Mouse (Mus musculus) midbrain, embryonic 16.5 days (tissue): ENCODE measurements around the gene Opn4. TPM values are rescaled to one million over a fixed set of nuclear protein-coding genes. Genes with fewer than 3 reads are reported as not detected.

Experiments
- ATAC-seq: fragments of 200-750 bp; cut with Nextera tagmentation; 2 replicates; pipeline ENCODE4 v1.8.0; 2017; ENCODE audit warnings: moderate TSS enrichment
- H3K27ac ChIP-seq: fragments of 300-500 bp; sonication (generic); 2 replicates; pipeline ENCODE4 v1.5.1; 2014; ENCODE audit warnings: mild to moderate bottlenecking, low read length, mixed read lengths
- H3K27me3 ChIP-seq: fragments of 300-500 bp; sonication (generic); 2 replicates; pipeline ENCODE4 v1.6.1; 2014; ENCODE audit warnings: low read depth, low read length, mixed read lengths; ENCODE audit not compliant: control insufficient read depth, insufficient read depth
- H3K36me3 ChIP-seq: fragments of 300-500 bp; sonication (generic); 2 replicates; pipeline ENCODE4 v1.6.1; 2014; ENCODE audit warnings: mild to moderate bottlenecking, low read length, moderate library complexity, mixed read lengths; ENCODE audit not compliant: control insufficient read depth, insufficient read depth
- H3K4me1 ChIP-seq: fragments of 300-500 bp; sonication (generic); 2 replicates; pipeline ENCODE4 v1.6.1; 2014; ENCODE audit warnings: mild to moderate bottlenecking, low read length, mixed read lengths; ENCODE audit not compliant: control insufficient read depth, insufficient read depth
- H3K4me2 ChIP-seq: fragments of 300-500 bp; sonication (generic); 2 replicates; pipeline ENCODE4 v1.6.1; 2014; ENCODE audit warnings: mild to moderate bottlenecking, low read length, mixed read lengths
- H3K4me3 ChIP-seq: fragments of 300-500 bp; sonication (generic); 2 replicates; pipeline ENCODE4 v1.5.1; 2014; ENCODE audit warnings: low read depth, mild to moderate bottlenecking, low read length, moderate library complexity, mixed read lengths
- H3K9ac ChIP-seq: fragments of 300-500 bp; sonication (generic); 2 replicates; pipeline ENCODE4 v1.6.1; 2014; ENCODE audit warnings: low read depth, low read length, mixed read lengths
- H3K9me3 ChIP-seq: fragments of 300-500 bp; sonication (generic); replicated peaks from 2 replicates; pipeline ENCODE4 v1.6.1; 2014; ENCODE audit warnings: mild to moderate bottlenecking, low read length, mixed read lengths; ENCODE audit not compliant: control insufficient read depth, poor library complexity, severe bottlenecking
- WGBS: fragments of 180-500 bp; shearing (Covaris S2); extraction: QIAGEN DNeasy Blood & Tissue Kit; methylation state at CpG from one replicate; pipeline ENCODE4 v1.1.7; 2014; 5-methylcytosine and 5-hydroxymethylcytosine counted together
- polyA plus RNA-seq: library from polyadenylated mRNA; unstranded; fragments of >200 nt; fragmentation: Nextera tagmentation; extraction: Ambion mirVana; gene quantifications from 2 replicates; pipeline ENCODE4 v1.2.1, GENCODE M21; 2015

Opn4 gene
- polyA plus RNA-seq, 1 experiment from 2014 or later: not detected

DNA sequence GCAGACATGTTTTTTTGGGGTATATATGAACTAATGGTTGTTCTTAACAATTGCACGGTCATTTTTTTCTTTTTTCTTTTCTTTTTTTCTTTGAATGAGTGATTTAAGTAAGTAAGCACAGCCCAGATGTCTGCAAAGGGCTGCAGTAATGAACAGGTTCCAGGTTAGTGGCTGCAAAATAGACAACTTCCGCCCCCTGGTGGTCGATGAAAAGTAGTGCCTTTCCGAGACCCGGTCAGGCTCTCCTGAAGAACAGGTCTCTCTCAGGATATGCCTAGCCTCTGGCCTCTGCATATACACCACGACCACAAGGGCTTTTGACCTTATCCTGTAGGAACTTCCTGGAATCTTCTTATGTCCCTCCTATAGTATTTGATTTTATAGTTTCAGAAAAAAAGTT is 29.6 kb downstream of the Opn4 start:
- peak; percentile 86 for ATAC-seq

DNA sequence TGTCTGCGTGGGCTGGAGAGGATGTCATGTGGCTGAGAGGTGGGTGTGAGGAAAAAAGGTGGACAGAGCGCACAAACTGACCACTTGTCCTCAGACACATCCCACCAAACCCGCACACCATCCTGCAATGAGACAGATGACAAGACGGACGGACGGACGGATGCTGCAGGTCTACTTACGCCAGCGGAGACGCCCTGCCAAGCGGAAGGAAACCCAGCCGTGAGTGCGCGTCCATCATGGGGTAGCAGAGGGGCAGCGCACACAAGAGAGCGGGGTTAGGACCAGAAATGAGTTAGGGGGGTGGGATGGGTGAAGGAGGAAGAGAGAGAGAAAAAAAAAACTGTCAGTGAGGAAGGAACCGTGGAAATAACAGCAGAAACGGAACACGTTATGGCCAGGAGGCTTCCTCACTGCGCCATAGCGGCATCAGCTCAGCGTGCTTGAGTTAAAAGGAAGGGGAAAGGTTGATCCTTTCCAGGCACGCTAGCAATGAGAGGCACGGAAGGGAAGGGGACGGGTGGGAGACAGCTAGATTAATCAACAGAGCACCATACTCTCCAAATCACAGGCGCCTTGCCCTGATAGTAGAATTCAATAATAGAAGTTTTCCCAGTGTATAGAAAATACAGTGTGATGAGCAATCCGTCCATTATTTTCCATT is 30.3 kb downstream of the Opn4 start:
- 34% methylated on average over 27 of the region's 27 CpGs for WGBS

More for the DNA sequence above, 29.6 kb downstream of the Opn4 start:
- peak overlapping the region; percentile 52; the same call in 1 of the 2 replicates for H3K9ac ChIP-seq
- H3K27ac ChIP-seq: no peak overlapping the region
- no peaks in the 10 kb centered on the region for H3K36me3 ChIP-seq
- no peaks in the 10 kb centered on the region for H3K27me3 ChIP-seq
- H3K4me3 ChIP-seq: peak overlapping the region; percentile 37
- no peaks in the 10 kb centered on the region; the same call in 1 of the 2 replicates for H3K4me1 ChIP-seq
- peak overlapping the region; percentile 62 for H3K4me2 ChIP-seq
- no peaks in the 10 kb centered on the region for H3K9me3 ChIP-seq
- 2% methylated on average over 6 of the region's 6 CpGs for WGBS

DNA sequence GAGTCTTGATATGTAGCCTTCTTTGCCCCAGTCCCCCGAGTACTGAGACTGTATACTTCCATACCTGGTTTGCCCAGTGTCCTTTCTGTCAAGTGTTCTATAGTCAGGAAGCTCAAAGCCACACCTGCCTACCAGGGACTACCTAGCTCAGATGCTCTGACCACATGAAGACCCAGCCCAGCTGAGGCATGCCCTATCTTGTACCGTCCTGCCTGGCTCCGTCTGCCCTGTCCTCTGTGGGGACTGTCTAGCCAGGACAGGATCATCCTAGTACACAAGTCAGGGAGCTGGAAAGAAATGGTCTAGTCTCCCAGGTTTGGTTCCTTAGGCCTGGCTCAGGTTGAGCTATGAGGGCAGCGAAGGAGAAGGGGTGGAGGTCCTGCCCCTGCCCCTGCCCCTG is 31.3 kb downstream of the Opn4 start:
- no peaks in the 10 kb centered on the region; the same call in 1 of the 2 replicates for H3K4me1 ChIP-seq
- no peak overlapping the region for H3K27ac ChIP-seq
- no peak overlapping the region for H3K4me3 ChIP-seq
- WGBS: 93% methylated on average over 4 of the region's 4 CpGs
- no peak overlapping the region for H3K4me2 ChIP-seq
- H3K27me3 ChIP-seq: no peaks in the 10 kb centered on the region
- H3K9ac ChIP-seq: no peak overlapping the region
- H3K9me3 ChIP-seq: no peaks in the 10 kb centered on the region
- no peak for ATAC-seq
- H3K36me3 ChIP-seq: no peaks in the 10 kb centered on the region

More for the DNA sequence above, 30.3 kb downstream of the Opn4 start:
- no peaks in the 10 kb centered on the region; the same call in 1 of the 2 replicates for H3K4me1 ChIP-seq
- no peak overlapping the region for H3K27ac ChIP-seq
- no peaks in the 10 kb centered on the region for H3K9me3 ChIP-seq
- no peaks in the 10 kb centered on the region for H3K27me3 ChIP-seq
- peak overlapping the region; percentile 62 for H3K4me2 ChIP-seq
- H3K4me3 ChIP-seq: peak overlapping the region; percentile 37
- peak overlapping the region; percentile 52 for H3K9ac ChIP-seq
- ATAC-seq: 0 out of 2 replicates have a peak, but pooled peaks have one; percentile 33
- H3K36me3 ChIP-seq: no peaks in the 10 kb centered on the region

DNA sequence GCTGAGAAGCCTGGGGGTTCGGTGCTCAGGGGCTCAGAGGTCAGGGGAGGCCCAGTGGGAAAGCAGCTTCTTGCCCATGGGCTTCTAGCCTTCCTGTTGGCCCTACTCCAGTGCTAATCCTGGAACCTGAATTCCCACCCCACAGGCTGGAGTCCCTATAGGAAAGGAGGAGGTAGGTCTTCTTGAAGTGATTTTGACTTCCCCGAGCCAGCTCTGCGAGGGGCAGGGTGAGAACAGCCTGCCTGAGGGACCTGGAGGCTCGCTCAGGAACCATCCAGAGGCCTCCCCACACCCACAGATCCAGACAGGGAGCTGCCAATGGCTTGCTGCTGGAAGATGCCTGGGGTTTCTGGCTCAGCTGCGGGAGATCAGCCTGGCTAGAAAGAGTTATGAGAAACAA is 32.2 kb downstream of the Opn4 start:
- Histone ChIP-seq H3K9me3 (no peaks in the 10 kb centered on the region), H3K4me1 (no peaks in the 10 kb centered on the region; the same call in 1 of the 2 replicates), H3K27ac (no peak overlapping the region), H3K36me3 (no peaks in the 10 kb centered on the region), H3K27me3 (no peaks in the 10 kb centered on the region), H3K4me2 (no peak overlapping the region), H3K4me3 (no peak overlapping the region), H3K9ac (no peak overlapping the region)
- 57% methylated on average over 5 of the region's 5 CpGs for WGBS
- ATAC-seq: no peak

DNA sequence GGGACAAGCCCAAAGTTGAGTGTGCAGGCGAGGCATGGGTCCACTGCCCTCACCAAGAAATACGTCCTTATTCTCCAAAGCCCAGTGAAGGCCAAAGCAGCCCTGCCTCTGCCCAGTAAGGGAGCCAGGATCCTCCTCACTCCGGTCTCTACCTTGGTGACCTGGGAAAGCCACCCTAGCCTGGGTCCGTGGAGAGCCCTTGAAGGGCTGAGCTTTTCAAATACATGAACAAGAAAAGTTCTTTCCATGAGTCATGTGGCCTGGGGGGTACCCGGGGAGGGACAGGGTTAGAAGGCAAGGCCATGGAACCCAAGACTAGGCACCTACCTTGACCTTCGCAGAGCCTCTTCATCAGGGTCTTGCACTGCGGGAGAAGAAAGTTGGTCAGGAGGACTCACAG is 33.4 kb downstream of the Opn4 start:
- no peak for ATAC-seq
- H3K36me3 ChIP-seq: no peaks in the 10 kb centered on the region
- H3K4me1 ChIP-seq: no peaks in the 10 kb centered on the region; the same call in 1 of the 2 replicates
- H3K4me2 ChIP-seq: no peak overlapping the region
- H3K27me3 ChIP-seq: no peaks in the 10 kb centered on the region
- H3K9me3 ChIP-seq: no peaks in the 10 kb centered on the region
- no peak overlapping the region for H3K27ac ChIP-seq
- no peak overlapping the region for H3K9ac ChIP-seq
- WGBS: 95% methylated on average over 7 of the region's 7 CpGs
- no peak overlapping the region for H3K4me3 ChIP-seq

DNA sequence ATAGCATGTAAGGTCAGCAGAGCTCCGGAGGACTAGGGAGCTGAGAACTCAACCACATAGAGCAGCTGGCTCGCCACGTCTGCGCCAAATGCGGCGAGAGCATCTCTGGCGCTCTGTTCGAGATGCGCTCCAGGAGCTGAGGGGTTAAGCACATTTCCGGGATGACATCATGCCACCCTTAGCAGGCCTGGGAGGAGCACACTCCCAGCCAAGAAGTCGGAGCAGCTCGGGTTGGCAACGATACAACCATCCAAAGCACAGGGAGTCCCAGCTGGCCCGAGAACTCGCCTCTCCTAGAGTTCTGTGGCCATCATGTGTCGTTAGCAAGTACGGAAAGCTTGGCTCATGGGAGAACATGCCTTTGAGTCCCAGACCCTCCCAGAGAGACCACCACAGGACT is 34.2 kb downstream of the Opn4 start:
- H3K27ac ChIP-seq: no peak overlapping the region
- 77% methylated on average over 17 of the region's 17 CpGs for WGBS
- no peak for ATAC-seq
- no peak overlapping the region for H3K4me2 ChIP-seq
- no peaks in the 10 kb centered on the region for H3K36me3 ChIP-seq
- H3K27me3 ChIP-seq: no peaks in the 10 kb centered on the region
- H3K9me3 ChIP-seq: no peaks in the 10 kb centered on the region
- H3K4me3 ChIP-seq: no peak overlapping the region
- no peaks in the 10 kb centered on the region; the same call in 1 of the 2 replicates for H3K4me1 ChIP-seq
- H3K9ac ChIP-seq: no peak overlapping the region

DNA sequence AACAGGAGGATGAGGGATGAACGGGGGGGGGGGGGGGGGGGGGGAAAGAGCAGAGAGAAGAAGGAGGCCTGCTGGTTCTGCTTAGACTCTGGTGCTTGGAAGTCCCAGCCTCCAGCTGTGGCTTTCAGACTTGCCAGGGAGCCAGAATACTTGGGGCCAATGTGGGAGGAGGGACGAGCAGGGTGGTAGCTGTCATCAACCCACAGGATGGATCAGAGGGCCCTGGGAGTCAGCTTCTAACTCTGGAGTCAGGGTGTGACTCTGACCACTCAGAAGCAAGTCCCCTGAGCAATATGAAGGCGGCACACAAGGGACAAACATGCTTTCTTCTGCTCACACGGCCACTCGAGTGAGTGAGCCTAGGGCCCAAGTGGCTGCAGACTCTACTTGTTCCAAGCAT is 35.3 kb downstream of the Opn4 start:
- no peaks in the 10 kb centered on the region for H3K36me3 ChIP-seq
- H3K4me2 ChIP-seq: no peak overlapping the region
- ATAC-seq: no peak
- no peak overlapping the region for H3K9ac ChIP-seq
- no peaks in the 10 kb centered on the region for H3K4me1 ChIP-seq
- H3K27me3 ChIP-seq: no peaks in the 10 kb centered on the region
- no peaks in the 10 kb centered on the region for H3K9me3 ChIP-seq
- H3K4me3 ChIP-seq: no peak overlapping the region
- WGBS: 66% methylated on average over 4 of the region's 5 CpGs
- no peak overlapping the region for H3K27ac ChIP-seq

DNA sequence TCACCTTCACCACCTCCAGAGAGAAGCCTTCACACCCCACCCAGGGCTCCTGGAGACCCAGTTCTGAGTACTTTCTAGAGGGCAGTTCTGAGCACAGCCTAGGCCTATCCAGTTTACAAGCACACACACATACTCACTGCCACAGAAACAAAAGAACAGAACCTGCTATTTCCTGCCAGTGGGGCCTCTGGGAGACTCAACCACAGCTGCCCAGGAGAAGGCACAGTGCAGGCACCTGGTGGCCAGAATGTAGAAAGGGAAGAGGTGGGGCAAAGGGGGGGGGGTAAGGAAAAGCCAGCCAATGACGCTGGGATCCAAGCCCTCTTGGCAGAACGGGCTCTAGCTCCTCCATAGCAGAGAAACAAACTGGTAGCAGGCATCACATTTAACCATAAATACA is 37.5 kb downstream of the Opn4 start:
- no peak overlapping the region for H3K4me2 ChIP-seq
- no peak for ATAC-seq
- no peaks in the 10 kb centered on the region for H3K9me3 ChIP-seq
- H3K4me1 ChIP-seq: no peaks in the 10 kb centered on the region
- H3K36me3 ChIP-seq: no peaks in the 10 kb centered on the region
- no peak overlapping the region for H3K9ac ChIP-seq
- H3K27ac ChIP-seq: no peak overlapping the region
- H3K4me3 ChIP-seq: no peak overlapping the region
- H3K27me3 ChIP-seq: no peaks in the 10 kb centered on the region
- 36% methylated on average over 2 of the region's 2 CpGs for WGBS

DNA sequence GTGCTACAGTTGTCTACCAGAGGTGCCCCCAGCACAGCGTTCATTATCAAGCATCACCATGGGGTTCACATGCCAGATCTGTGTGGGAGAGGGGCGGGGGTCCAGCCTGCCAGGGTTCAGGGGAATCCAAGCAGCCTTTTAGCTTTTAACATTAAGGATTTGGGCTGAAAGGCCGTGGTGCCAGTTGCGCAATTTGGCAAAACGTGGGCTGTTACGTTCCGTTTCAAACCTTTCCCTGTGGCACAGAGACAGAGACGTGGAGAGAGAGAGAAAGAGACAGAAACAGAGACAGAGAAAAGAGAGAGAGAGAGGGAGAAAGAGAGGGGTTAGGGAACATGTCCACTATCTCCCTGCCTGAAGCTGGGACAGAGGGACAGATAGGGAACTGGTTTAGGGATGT is 38.3 kb downstream of the Opn4 start:
- no peak for ATAC-seq
- Histone ChIP-seq H3K9ac (no peak overlapping the region), H3K27me3 (no peaks in the 10 kb centered on the region), H3K4me2 (no peak overlapping the region), H3K36me3 (no peaks in the 10 kb centered on the region), H3K27ac (no peak overlapping the region), H3K4me1 (no peaks in the 10 kb centered on the region), H3K4me3 (no peak overlapping the region), H3K9me3 (no peaks in the 10 kb centered on the region)
- 88% methylated on average over 8 of the region's 8 CpGs for WGBS
